Mouse (Mus musculus): ENCODE results near the gene Ube2v1.

DNA sequence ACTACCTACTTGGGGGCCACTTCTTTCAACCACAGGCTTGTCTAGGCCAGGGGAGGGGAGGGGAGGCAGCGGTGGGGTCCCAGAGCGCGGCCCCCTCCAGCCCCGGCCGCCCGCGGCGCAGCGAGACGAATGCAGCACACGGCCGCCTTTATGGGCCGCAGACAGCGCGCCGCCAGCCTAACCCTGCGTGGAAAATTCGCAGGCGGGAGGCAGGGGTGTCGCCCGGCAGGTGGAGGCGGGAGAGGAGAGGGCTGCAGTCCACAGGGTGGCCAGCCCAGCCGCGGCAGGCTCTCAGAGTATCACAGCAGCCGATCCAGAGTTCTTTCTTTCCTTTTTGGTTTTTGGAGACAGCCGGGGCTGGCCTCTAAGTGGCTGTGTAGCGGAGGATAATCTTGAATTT, 72.5 kb downstream of the Ube2v1 start:
- no peak for TF ChIP-seq POLR2A (IDR thresholded peaks at IDR 0.05; ENCODE audit: low read depth, low read length)
- TF ChIP-seq CTCF (IDR thresholded peaks at IDR 0.05; ENCODE audit: borderline replicate concordance, insufficient read depth, low read length) = no peak

All from embryonic fibroblast, embryonic 13.5 days (primary cell).